Mouse (Mus musculus): ENCODE data around the gene AA986860. TPM values are rescaled to one million over a fixed set of nuclear protein-coding genes. Genes with fewer than 3 reads are reported as not detected.

AA986860 gene
- total RNA-seq, 1 experiment from 2014 or later: 2.1 TPM

GRCm38 (mm10) chr1:130734852-130735251, 3.1 kb downstream of the AA986860 start:
- no peak for DNase-seq

GRCm38 (mm10) chr1:130737411-130737881, 5.7 kb downstream of the AA986860 start:
- DNase-seq: peak; percentile 50

- DNase-seq: no peak
These were observed 6.1 kb downstream of the AA986860 start for GRCm38 (mm10) chr1:130737916-130738315.

- DNase-seq: no peak
These were observed 6.9 kb downstream of the AA986860 start for GRCm38 (mm10) chr1:130738551-130739106.

GRCm38 (mm10) chr1:130739636-130740035, 7.9 kb downstream of the AA986860 start:
- DNase-seq: no peak

GRCm38 (mm10) chr1:130740227-130740648, 8.5 kb downstream of the AA986860 start:
- DNase-seq: peak; percentile 33

- no peak for DNase-seq
These were observed 9.3 kb downstream of the AA986860 start for GRCm38 (mm10) chr1:130740781-130741720.

- no peak for DNase-seq
These were observed 10.4 kb downstream of the AA986860 start for GRCm38 (mm10) chr1:130742201-130742600.

- no peak for DNase-seq
These were observed 12.0 kb downstream of the AA986860 start for GRCm38 (mm10) chr1:130743775-130744174.

GRCm38 (mm10) chr1:130744217-130744616, 12.4 kb downstream of the AA986860 start:
- no peak for DNase-seq

GRCm38 (mm10) chr1:130744961-130745360, 13.2 kb downstream of the AA986860 start:
- DNase-seq: no peak

GRCm38 (mm10) chr1:130745591-130745990, 13.8 kb downstream of the AA986860 start:
- DNase-seq: no peak

- no peak for DNase-seq
These were observed 15.0 kb downstream of the AA986860 start for GRCm38 (mm10) chr1:130746819-130747218.

- no peak for DNase-seq
These were observed 27.9 kb downstream of the AA986860 start for GRCm38 (mm10) chr1:130759689-130760088.

GRCm38 (mm10) chr1:130761597-130761996, 29.8 kb downstream of the AA986860 start:
- DNase-seq: no peak

GRCm38 (mm10) chr1:130762045-130762760, 30.4 kb downstream of the AA986860 start:
- DNase-seq: no peak

- no peak for DNase-seq
These were observed 32.3 kb downstream of the AA986860 start for GRCm38 (mm10) chr1:130764027-130764461.

GRCm38 (mm10) chr1:130767066-130767465, 35.3 kb downstream of the AA986860 start:
- DNase-seq: peak; percentile 9

- DNase-seq: no peak
These were observed 38.1 kb downstream of the AA986860 start for GRCm38 (mm10) chr1:130769925-130770324.

GRCm38 (mm10) chr1:130770487-130770886, 38.7 kb downstream of the AA986860 start:
- DNase-seq: no peak

- peak; percentile 31 for DNase-seq
These were observed 39.3 kb downstream of the AA986860 start for GRCm38 (mm10) chr1:130770981-130771494.

GRCm38 (mm10) chr1:130775234-130775633, 43.5 kb downstream of the AA986860 start:
- DNase-seq: no peak

Measured in adrenal gland, postnatal 14 days (tissue).